Mouse (Mus musculus): Measurements from ENCODE around the gene Fhod1.

The Fhod1 gene

GRCm38 (mm10) chr8:105349096-105349771, 1.5 kb upstream of the Fhod1 start:
- no peak for DNase-seq (ENCODE audit: low read depth in 1 of 2, low spot score in 2 of 2)

- DNase-seq (ENCODE audit: low read depth in 1 of 2, low spot score in 2 of 2), result no peak
Measured at GRCm38 (mm10) chr8:105348450-105349095, 820 bp upstream of the Fhod1 start, which contains the start of gene Slc9a5. Gene Slc9a5, plus strand, starts transcription at chr8:105348843.

GRCm38 (mm10) chr8:105346611-105347427, 934 bp downstream of the Fhod1 start:
- no peak for DNase-seq (ENCODE audit: low read depth in 1 of 2, low spot score in 2 of 2)

- DNase-seq (ENCODE audit: low read depth in 1 of 2, low spot score in 2 of 2), result peak; percentile 55 to 60
Measured at GRCm38 (mm10) chr8:105345061-105345975, 2.4 kb downstream of the Fhod1 start.

GRCm38 (mm10) chr8:105343791-105344574, 3.8 kb downstream of the Fhod1 start:
- no peak for DNase-seq (ENCODE audit: low read depth in 1 of 2, low spot score in 2 of 2)

- DNase-seq (ENCODE audit: low read depth in 1 of 2, low spot score in 2 of 2), result no peak
Measured at GRCm38 (mm10) chr8:105342768-105343167, 5.0 kb downstream of the Fhod1 start.

- DNase-seq (ENCODE audit: low read depth in 1 of 2, low spot score in 2 of 2), result no peak
Measured at GRCm38 (mm10) chr8:105341399-105341798, 6.4 kb downstream of the Fhod1 start.

GRCm38 (mm10) chr8:105339886-105340635, 7.7 kb downstream of the Fhod1 start:
- DNase-seq (ENCODE audit: low read depth in 1 of 2, low spot score in 2 of 2), result no peak

GRCm38 (mm10) chr8:105338992-105339391, 8.8 kb downstream of the Fhod1 start:
- DNase-seq (ENCODE audit: low read depth in 1 of 2, low spot score in 2 of 2), result no peak

- DNase-seq (ENCODE audit: low read depth in 1 of 2, low spot score in 2 of 2), result no peak
Measured at GRCm38 (mm10) chr8:105336373-105337130, 11.2 kb downstream of the Fhod1 start.

- DNase-seq (ENCODE audit: low read depth in 1 of 2, low spot score in 2 of 2), result no peak
Measured at GRCm38 (mm10) chr8:105332523-105332922, 15.2 kb downstream of the Fhod1 start.

GRCm38 (mm10) chr8:105331931-105332330, 15.8 kb downstream of the Fhod1 start:
- no peak for DNase-seq (ENCODE audit: low read depth in 1 of 2, low spot score in 2 of 2)

- DNase-seq (ENCODE audit: low read depth in 1 of 2, low spot score in 2 of 2), result no peak
Measured at GRCm38 (mm10) chr8:105331469-105331868, 16.3 kb downstream of the Fhod1 start.

GRCm38 (mm10) chr8:105330325-105330724, 17.4 kb downstream of the Fhod1 start:
- no peak for DNase-seq (ENCODE audit: low read depth in 1 of 2, low spot score in 2 of 2)

GRCm38 (mm10) chr8:105326968-105327367, 20.8 kb downstream of the Fhod1 start:
- no peak for DNase-seq (ENCODE audit: low read depth in 1 of 2, low spot score in 2 of 2)

GRCm38 (mm10) chr8:105326141-105326672, 21.5 kb downstream of the Fhod1 start, which contains the start of the genes Lrrc29 and Tmem208:
Gene Lrrc29, minus strand, starts transcription at chr8:105326278.
Gene Tmem208, plus strand, starts transcription at chr8:105326354.
- DNase-seq (ENCODE audit: low read depth in 1 of 2, low spot score in 2 of 2), result peak; percentile 94

- no peak for DNase-seq (ENCODE audit: low read depth in 1 of 2, low spot score in 2 of 2)
Measured at GRCm38 (mm10) chr8:105325641-105326093, 22.1 kb downstream of the Fhod1 start.

GRCm38 (mm10) chr8:105323183-105323582, 24.6 kb downstream of the Fhod1 start:
- DNase-seq (ENCODE audit: low read depth in 1 of 2, low spot score in 2 of 2), result no peak
